Mouse (Mus musculus) midbrain, embryonic 14.5 days (tissue): Measurements from ENCODE around the gene Cubn. TPM values are rescaled to one million over a fixed set of nuclear protein-coding genes. Genes with fewer than 3 reads are reported as not detected.

Source experiments
- ATAC-seq: fragments of 200-750 bp; cut with Nextera tagmentation; 2 replicates; pipeline ENCODE4 v1.8.0; 2017; ENCODE audit warnings: moderate number of reproducible peaks, moderate library complexity; ENCODE audit not compliant: low FRiP score, low TSS enrichment
- DNase-seq: peaks from one replicate; pipeline ENCODE4 v3.0.0-alpha.2; 2015
- H3K27ac ChIP-seq: fragments of 300-500 bp; sonication (generic); replicated peaks from 2 replicates; pipeline ENCODE4 v1.5.1; 2014; ENCODE audit warnings: mild to moderate bottlenecking, low read depth, low read length, moderate library complexity
- H3K27me3 ChIP-seq: fragments of 300-500 bp; sonication (generic); 2 replicates; pipeline ENCODE4 v1.6.1; 2014; ENCODE audit warnings: low read length, control low read depth, mixed read lengths; ENCODE audit not compliant: control insufficient read depth, insufficient read depth
- H3K36me3 ChIP-seq: fragments of 300-500 bp; sonication (generic); 2 replicates; pipeline ENCODE4 v1.6.1; 2014; ENCODE audit warnings: low read length, control low read depth; ENCODE audit not compliant: control insufficient read depth, insufficient read depth
- H3K4me1 ChIP-seq: fragments of 300-500 bp; sonication (generic); 2 replicates; pipeline ENCODE4 v1.6.1; 2014; ENCODE audit warnings: mild to moderate bottlenecking, antibody characterized with exemption, low read length, control low read depth; ENCODE audit not compliant: control insufficient read depth, insufficient read depth
- H3K4me2 ChIP-seq: fragments of 300-500 bp; sonication (generic); 2 replicates; pipeline ENCODE4 v1.6.1; 2014; ENCODE audit warnings: mild to moderate bottlenecking, low read length, moderate library complexity
- H3K4me3 ChIP-seq: fragments of 300-500 bp; sonication (generic); replicated peaks from 2 replicates; pipeline ENCODE4 v1.5.1; 2014; ENCODE audit warnings: low read depth, low read length
- H3K9ac ChIP-seq: fragments of 300-500 bp; sonication (generic); replicated peaks from 2 replicates; pipeline ENCODE4 v1.6.1; 2014; ENCODE audit warnings: mild to moderate bottlenecking, low read length, moderate library complexity
- H3K9me3 ChIP-seq: fragments of 300-500 bp; sonication (generic); 2 replicates; pipeline ENCODE4 v1.6.1; 2016; ENCODE audit warnings: low read length, control low read depth, mixed read lengths; ENCODE audit not compliant: control insufficient read depth
- WGBS: fragments of 180-500 bp; shearing (Covaris S2); extraction: QIAGEN DNeasy Blood & Tissue Kit; methylation state at CpG from one replicate; pipeline ENCODE4 v1.1.7; 2014; 5-methylcytosine and 5-hydroxymethylcytosine counted together
- polyA plus RNA-seq: library from polyadenylated mRNA; unstranded; fragments of >200 nt; fragmentation: Nextera tagmentation; extraction: Ambion mirVana; gene quantifications from 2 replicates; pipeline ENCODE4 v1.2.1, GENCODE M21; 2014

Gene Cubn
- polyA plus RNA-seq, 1 experiment from 2014 or later, result 0.67 TPM

GRCm38 (mm10) chr2:13386631-13387030 lies 105.0 kb downstream of the Cubn start:
- WGBS, result 62% methylated on average over 5 of the region's 5 CpGs
- peaks cover 18% of the 10 kb centered on the region for H3K4me1 ChIP-seq
- no peak overlapping the region for H3K4me2 ChIP-seq
- H3K9ac ChIP-seq, result no peak overlapping the region
- no peaks in the 10 kb centered on the region for H3K36me3 ChIP-seq
- no peaks in the 10 kb centered on the region for H3K27me3 ChIP-seq
- H3K27ac ChIP-seq, result no peak overlapping the region
- H3K9me3 ChIP-seq, result no peaks in the 10 kb centered on the region
- ATAC-seq (no peak), DNase-seq (no peak)
- no peak overlapping the region for H3K4me3 ChIP-seq

- H3K4me3 ChIP-seq, result no peak overlapping the region
- peak overlapping the region; percentile 68 for H3K27ac ChIP-seq
- H3K36me3 ChIP-seq, result no peaks in the 10 kb centered on the region
- ATAC-seq (0 out of 2 replicates have a peak, but pooled peaks have one; percentile 32), DNase-seq (peak; percentile 49)
- no peaks in the 10 kb centered on the region for H3K27me3 ChIP-seq
- WGBS, result 23% methylated on average over 3 of the region's 3 CpGs
- peaks cover 18% of the 10 kb centered on the region for H3K4me1 ChIP-seq
- H3K4me2 ChIP-seq, result no peak overlapping the region
- H3K9ac ChIP-seq, result no peak overlapping the region
- H3K9me3 ChIP-seq, result no peaks in the 10 kb centered on the region
These were observed 105.9 kb downstream of the Cubn start for GRCm38 (mm10) chr2:13385542-13386345.

- peak; percentile 77 for ATAC-seq
- H3K9ac ChIP-seq, result no peak overlapping the region
- WGBS, result 6% methylated on average over 4 of the region's 4 CpGs
- peaks cover 18% of the 10 kb centered on the region for H3K4me1 ChIP-seq
- peak; percentile 74 for DNase-seq
- H3K27ac ChIP-seq, result peak overlapping the region; percentile 72
- no peak overlapping the region for H3K4me3 ChIP-seq
- H3K4me2 ChIP-seq, result no peak overlapping the region
- no peaks in the 10 kb centered on the region for H3K36me3 ChIP-seq
- no peaks in the 10 kb centered on the region for H3K9me3 ChIP-seq
- no peaks in the 10 kb centered on the region for H3K27me3 ChIP-seq
These were observed 106.7 kb downstream of the Cubn start for GRCm38 (mm10) chr2:13384775-13385541.

- no peak for DNase-seq
- 88% methylated on average over 4 of the region's 4 CpGs for WGBS
- ATAC-seq, result no peak
These were observed 115.4 kb downstream of the Cubn start for GRCm38 (mm10) chr2:13376166-13376565.

GRCm38 (mm10) chr2:13373291-13373690 lies 118.3 kb downstream of the Cubn start:
- Histone ChIP-seq H3K4me2 (no peak overlapping the region), H3K27ac (peak overlapping the region; percentile 83; the same call in 1 of the 2 replicates), H3K36me3 (no peaks in the 10 kb centered on the region), H3K4me3 (no peak overlapping the region), H3K9me3 (no peaks in the 10 kb centered on the region), H3K27me3 (no peaks in the 10 kb centered on the region), H3K4me1 (peaks cover 22% of the 10 kb centered on the region), H3K9ac (no peak overlapping the region)
- ATAC-seq (no peak), DNase-seq (no peak)
- 65% methylated on average over 1 of the region's 1 CpGs for WGBS

More at GRCm38 (mm10) chr2:13376166-13376565, 115.4 kb downstream of the Cubn start:
- Histone ChIP-seq H3K4me1 (peaks cover 19% of the 10 kb centered on the region), H3K4me3 (no peak overlapping the region), H3K36me3 (no peaks in the 10 kb centered on the region), H3K27ac (no peak overlapping the region), H3K4me2 (no peak overlapping the region), H3K9me3 (no peaks in the 10 kb centered on the region), H3K27me3 (no peaks in the 10 kb centered on the region), H3K9ac (no peak overlapping the region)

GRCm38 (mm10) chr2:13372825-13373224 lies 118.8 kb downstream of the Cubn start:
- Histone ChIP-seq H3K9me3 (no peaks in the 10 kb centered on the region), H3K36me3 (no peaks in the 10 kb centered on the region), H3K4me1 (peaks cover 22% of the 10 kb centered on the region), H3K27me3 (no peaks in the 10 kb centered on the region), H3K4me2 (no peak overlapping the region; the same call in 1 of the 2 replicates), H3K9ac (no peak overlapping the region), H3K4me3 (no peak overlapping the region), H3K27ac (peak overlapping the region; percentile 83)
- no peak for DNase-seq
- ATAC-seq, result 0 out of 2 replicates have a peak, but pooled peaks have one; percentile 29
- 32% methylated on average over 3 of the region's 3 CpGs for WGBS

- H3K4me3 ChIP-seq, result no peak overlapping the region
- no peaks in the 10 kb centered on the region for H3K9me3 ChIP-seq
- H3K27ac ChIP-seq, result peak overlapping the region; percentile 83
- peak overlapping the region; percentile 23 for H3K4me2 ChIP-seq
- peaks cover 22% of the 10 kb centered on the region for H3K4me1 ChIP-seq
- H3K27me3 ChIP-seq, result no peaks in the 10 kb centered on the region
- H3K36me3 ChIP-seq, result no peaks in the 10 kb centered on the region
- peak; percentile 86 for ATAC-seq
- DNase-seq, result peak; percentile 62
- H3K9ac ChIP-seq, result no peak overlapping the region
- whole genome bisulfite sequencing, result 2% methylated on average over 5 of the region's 5 CpGs
These were observed 119.3 kb downstream of the Cubn start for GRCm38 (mm10) chr2:13372256-13372824.

- H3K9ac ChIP-seq, result no peak overlapping the region
- WGBS, result 2% methylated on average over 4 of the region's 4 CpGs
- no peak overlapping the region for H3K4me2 ChIP-seq
- ATAC-seq (0 out of 2 replicates have a peak, but pooled peaks have one; percentile 22), DNase-seq (no peak)
- H3K27me3 ChIP-seq, result no peaks in the 10 kb centered on the region
- no peaks in the 10 kb centered on the region for H3K36me3 ChIP-seq
- H3K4me3 ChIP-seq, result no peak overlapping the region
- peak overlapping the region; percentile 83 for H3K27ac ChIP-seq
- H3K4me1 ChIP-seq, result peaks cover 22% of the 10 kb centered on the region
- H3K9me3 ChIP-seq, result no peaks in the 10 kb centered on the region
These were observed 119.8 kb downstream of the Cubn start for GRCm38 (mm10) chr2:13371797-13372170.
